Mouse (Mus musculus) midbrain, embryonic 10.5 days (tissue): Measurements from ENCODE around the gene Olfr459. TPM values are rescaled to one million over a fixed set of nuclear protein-coding genes. Genes with fewer than 3 reads are reported as not detected.

ENCODE experiments used
- DNase-seq: peaks from one replicate; pipeline ENCODE4 v3.0.0-alpha.2; 2017; ENCODE audit warnings: low spot score
- H3K27ac ChIP-seq: fragments of 300-500 bp; sonication (generic); replicated peaks from 2 replicates; pipeline ENCODE4 v1.5.1; 2016; ENCODE audit warnings: mild to moderate bottlenecking
- H3K27me3 ChIP-seq: fragments of 300-500 bp; sonication (generic); 2 replicates; pipeline ENCODE4 v1.6.1; 2016; ENCODE audit warnings: low read depth, mild to moderate bottlenecking; ENCODE audit not compliant: poor library complexity, severe bottlenecking
- H3K36me3 ChIP-seq: fragments of 300-500 bp; sonication (generic); 2 replicates; pipeline ENCODE4 v1.6.1; 2016; ENCODE audit warnings: mild to moderate bottlenecking, moderate library complexity
- H3K4me1 ChIP-seq: fragments of 300-500 bp; sonication (generic); 2 replicates; pipeline ENCODE4 v1.6.1; 2016
- H3K4me3 ChIP-seq: fragments of 300-500 bp; sonication (generic); 2 replicates; pipeline ENCODE4 v1.5.1; 2016; ENCODE audit warnings: mild to moderate bottlenecking, moderate library complexity
- H3K9me3 ChIP-seq: fragments of 300-500 bp; sonication (generic); replicated peaks from 2 replicates; pipeline ENCODE4 v1.6.1; 2016; ENCODE audit warnings: mild to moderate bottlenecking
- WGBS: fragments of 180-500 bp; shearing (Covaris S2); methylation state at CpG from one replicate; pipeline ENCODE4 v1.1.7; 2016; 5-methylcytosine and 5-hydroxymethylcytosine counted together
- polyA plus RNA-seq: library from polyadenylated mRNA; unstranded; fragments of >200 nt; fragmentation: Nextera tagmentation; extraction: Ambion mirVana; gene quantifications from 2 replicates; pipeline ENCODE4 v1.2.1, GENCODE M21; 2016

Olfr459 gene
- polyA plus RNA-seq, 1 experiment from 2014 or later: not detected

DNA sequence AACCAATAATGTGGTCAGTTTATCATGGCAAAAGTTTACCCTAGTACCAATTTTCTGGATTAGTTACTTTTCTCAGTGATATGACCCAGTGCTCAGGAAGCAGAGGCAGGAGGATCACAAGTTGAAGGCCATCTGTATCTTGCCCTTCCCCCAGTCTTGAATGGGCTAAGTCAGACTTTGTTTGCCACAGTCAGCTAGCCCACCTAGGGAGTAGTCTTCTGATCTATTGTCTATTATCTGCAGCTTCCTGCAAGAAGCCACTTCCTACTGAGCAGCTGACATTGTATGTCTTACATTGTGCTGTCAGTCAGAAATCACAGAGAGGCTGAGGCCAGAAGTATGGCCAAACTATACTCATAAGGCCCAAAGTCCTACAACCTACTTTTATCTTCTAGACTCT lies 33.9 kb downstream of the Olfr459 start:
- DNase-seq: no peak
- H3K9me3 ChIP-seq: no peaks in the 10 kb centered on the region
- H3K4me1 ChIP-seq: no peaks in the 10 kb centered on the region
- H3K4me3 ChIP-seq: no peak overlapping the region
- H3K27ac ChIP-seq: no peak overlapping the region
- no peaks in the 10 kb centered on the region for H3K36me3 ChIP-seq
- H3K27me3 ChIP-seq: no peaks in the 10 kb centered on the region

DNA sequence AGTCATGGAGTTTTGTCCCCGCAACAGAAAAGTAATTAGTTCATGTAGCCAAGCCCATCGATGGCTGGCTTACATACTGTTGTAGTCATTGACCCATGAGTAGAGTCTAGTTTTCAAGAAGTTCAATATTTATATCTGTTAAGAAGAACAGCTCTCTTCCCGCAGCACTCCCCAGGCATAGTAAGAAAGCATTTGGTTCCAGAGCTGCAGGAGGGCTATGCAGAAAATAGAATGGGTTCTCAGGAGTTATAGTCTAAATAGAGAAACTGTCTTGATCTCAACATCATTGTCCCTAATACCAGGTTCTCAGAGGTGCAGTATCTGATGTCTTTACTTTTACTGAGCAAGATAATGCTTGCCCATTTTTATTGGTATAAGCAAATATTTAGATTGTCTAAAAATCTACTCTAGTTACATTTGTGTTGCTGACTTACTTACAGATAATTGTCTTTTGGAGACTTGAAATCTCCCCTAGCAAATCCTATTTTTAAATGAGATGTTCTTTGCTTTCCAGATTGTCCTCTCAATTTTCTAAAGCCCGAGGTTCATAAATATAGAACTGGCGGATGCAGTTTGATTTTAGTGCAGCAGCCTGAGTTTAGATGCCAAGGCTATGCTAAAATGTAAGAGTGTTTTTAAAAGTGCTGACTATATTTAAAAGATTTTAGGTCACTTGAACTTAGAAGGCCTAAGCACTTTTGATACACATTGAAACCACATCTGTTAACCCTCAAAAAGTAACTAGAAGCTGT lies 40.1 kb downstream of the Olfr459 start:
- whole genome bisulfite sequencing: 92% methylated on average over 5 of the region's 5 CpGs
- Histone ChIP-seq H3K4me1 (no peaks in the 10 kb centered on the region), H3K27ac (no peak overlapping the region), H3K27me3 (no peaks in the 10 kb centered on the region), H3K36me3 (no peaks in the 10 kb centered on the region), H3K9me3 (no peaks in the 10 kb centered on the region), H3K4me3 (no peak overlapping the region)
- no peak for DNase-seq

DNA sequence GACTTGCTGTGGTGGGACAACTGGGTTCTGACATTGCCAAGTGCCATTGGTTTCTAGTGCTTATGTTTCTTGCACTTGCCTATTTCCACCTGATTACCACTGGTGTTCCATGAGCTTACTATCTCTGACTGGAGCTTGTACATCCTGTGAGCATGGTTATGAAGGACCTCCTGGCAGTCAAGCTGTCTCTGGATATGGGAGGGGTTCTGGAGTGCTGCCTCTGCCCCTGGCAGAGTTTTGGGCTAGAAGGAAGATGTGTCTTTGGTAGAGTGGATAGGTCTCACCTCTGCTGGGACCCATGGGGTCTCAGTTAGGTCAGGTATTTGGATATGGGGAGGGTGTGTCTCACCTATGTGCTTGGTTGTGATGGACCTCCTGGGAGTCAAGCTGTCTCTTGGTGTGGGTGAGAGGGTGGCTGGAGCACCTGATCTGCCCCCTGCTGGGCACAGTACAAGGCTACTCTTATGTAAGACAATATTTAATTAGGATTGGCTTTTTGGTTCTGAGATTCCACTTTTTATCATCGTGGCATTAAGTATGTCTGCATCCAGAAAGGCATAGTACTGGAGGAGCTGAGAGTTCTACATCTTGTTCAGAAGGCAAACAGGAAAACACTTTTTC lies 46.9 kb downstream of the Olfr459 start:
- Histone ChIP-seq H3K27ac (no peak overlapping the region), H3K9me3 (no peaks in the 10 kb centered on the region), H3K36me3 (no peaks in the 10 kb centered on the region), H3K4me3 (no peak overlapping the region), H3K27me3 (no peaks in the 10 kb centered on the region), H3K4me1 (no peaks in the 10 kb centered on the region)
- no peak for DNase-seq
- 83% methylated on average over 1 of the region's 1 CpGs for WGBS

DNA sequence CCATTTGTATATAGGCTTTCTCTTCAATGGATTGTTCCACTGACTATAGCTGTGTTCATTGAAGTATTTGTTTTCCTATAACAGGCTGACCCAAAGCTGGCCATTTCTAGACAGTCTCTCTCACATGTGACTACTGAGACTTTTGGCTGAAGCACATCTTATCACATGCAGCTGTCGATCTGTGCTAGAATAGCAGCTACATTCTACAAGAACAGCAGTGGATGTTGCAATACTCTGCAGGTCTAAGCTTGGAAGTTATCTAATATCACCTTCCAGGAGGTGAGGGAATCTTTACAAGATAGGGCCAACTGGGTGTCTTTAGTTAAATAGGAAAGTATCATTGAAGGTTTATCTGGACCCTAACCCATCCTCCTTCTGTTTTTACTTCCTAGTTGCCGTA lies 53.5 kb downstream of the Olfr459 start:
- H3K9me3 ChIP-seq: no peaks in the 10 kb centered on the region
- H3K36me3 ChIP-seq: no peaks in the 10 kb centered on the region
- WGBS: 80% methylated on average over 2 of the region's 2 CpGs
- no peaks in the 10 kb centered on the region for H3K4me1 ChIP-seq
- H3K27me3 ChIP-seq: no peaks in the 10 kb centered on the region
- no peak for DNase-seq
- no peak overlapping the region for H3K4me3 ChIP-seq
- no peak overlapping the region for H3K27ac ChIP-seq

Other genes with a start within 250 kb of the Olfr459 start
- 13.9 and 17.0 TPM in 2 replicates for gene Ephb6, start 169.7 kb downstream of the Olfr459 start, polyA plus RNA-seq
- gene Trpv6, start 138.8 kb downstream of the Olfr459 start, polyA plus RNA-seq: 0.10 and 0.27 TPM in 2 replicates
- gene Trpv5, start 94.4 kb downstream of the Olfr459 start, polyA plus RNA-seq: not detected in 2 replicates
- gene Llcfc1, start 90.7 kb downstream of the Olfr459 start, polyA plus RNA-seq: not detected in 2 replicates
- 6.6 and 7.9 TPM in 2 replicates for gene Kel, start 70.8 kb downstream of the Olfr459 start, polyA plus RNA-seq
- not detected in 2 replicates for gene Pip, start 72.4 kb upstream of the Olfr459 start, polyA plus RNA-seq
- not detected in 2 replicates for gene Sval2, start 77.8 kb upstream of the Olfr459 start, polyA plus RNA-seq
- gene Sval1, start 176.5 kb upstream of the Olfr459 start, polyA plus RNA-seq: not detected in 2 replicates
- not detected in 2 replicates for gene Sval3, start 193.0 kb upstream of the Olfr459 start, polyA plus RNA-seq